Mouse (Mus musculus) CH12.LX (cell line): ENCODE results near the gene Usp21.

ENCODE experiments used
- CHD1 ChIP-seq: IDR thresholded peaks from 2 replicates; pipeline ENCODE4 v1.6.1; 2012; ENCODE audit warnings: low read depth, low read length, improper control_type of control experiment, inconsistent platforms
- CTCF ChIP-seq, 2 experiments: IDR thresholded peaks in 1 of 2; conservative IDR thresholded peaks in 1 of 2; 2 replicates each; pipeline ENCODE4 v1.5.1; 2011 to 2012; ENCODE audit warnings: low read depth in 2 of 2, low read length in 2 of 2, improper control_type of control experiment in 1 of 2, inconsistent platforms in 1 of 2, mild to moderate bottlenecking in 1 of 2, moderate library complexity in 1 of 2
- EP300 ChIP-seq: IDR thresholded peaks from 2 replicates; pipeline ENCODE4 v1.6.1; 2011; ENCODE audit warnings: low read length, improper control_type of control experiment
- GABPA ChIP-seq: IDR thresholded peaks from 2 replicates; pipeline ENCODE4 v1.6.1; 2012; ENCODE audit warnings: low read depth, low read length, improper control_type of control experiment, inconsistent platforms; ENCODE audit not compliant: insufficient replicate concordance
- HCFC1 ChIP-seq: IDR thresholded peaks from 2 replicates; pipeline ENCODE4 v1.6.1; 2012; ENCODE audit warnings: low read depth, mild to moderate bottlenecking, inconsistent platforms, low read length, improper control_type of control experiment
- POLR2A ChIP-seq: IDR thresholded peaks from 2 replicates; pipeline ENCODE4 v1.6.1; 2011; ENCODE audit warnings: low read depth, mild to moderate bottlenecking, improper control_type of control experiment, low read length
- SIN3A ChIP-seq: IDR thresholded peaks from 2 replicates; pipeline ENCODE4 v1.6.1; 2012; ENCODE audit warnings: low read length, improper control_type of control experiment, inconsistent platforms
- UBTF ChIP-seq: IDR thresholded peaks from 2 replicates; pipeline ENCODE4 v1.6.1; 2012; ENCODE audit warnings: low read depth, mild to moderate bottlenecking, inconsistent platforms, low read length, improper control_type of control experiment, moderate library complexity
- USF1 ChIP-seq: IDR thresholded peaks from 2 replicates; pipeline ENCODE4 v1.6.1; 2014; ENCODE audit warnings: low read depth, mild to moderate bottlenecking, inconsistent platforms, low read length, improper control_type of control experiment
- ZNF384 ChIP-seq: IDR thresholded peaks from 2 replicates; pipeline ENCODE4 v1.6.1; 2012; ENCODE audit warnings: low read depth, low read length, improper control_type of control experiment, inconsistent platforms

DNA sequence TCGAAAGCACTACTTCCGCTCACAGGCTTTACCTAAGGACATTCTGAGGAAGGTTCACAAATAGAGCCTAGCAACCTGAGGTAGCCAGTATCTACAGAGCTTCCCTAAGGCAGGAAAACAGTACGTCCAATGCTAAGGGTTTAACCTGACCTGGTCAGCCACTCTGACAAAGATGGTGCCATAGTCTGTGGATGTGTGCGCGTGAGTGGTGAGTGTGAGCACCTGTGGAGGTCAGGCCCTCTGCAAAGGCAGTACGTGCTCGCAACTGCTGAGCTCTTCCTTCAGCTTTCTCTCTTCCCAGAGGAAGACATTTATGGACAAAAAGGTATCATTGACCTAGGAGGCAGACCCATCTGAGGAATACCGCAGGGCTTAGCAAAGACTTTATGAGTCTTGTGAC, 9.4 kb downstream of the Usp21 start:
- TF ChIP-seq SIN3A (no peak), GABPA (no peak), CTCF (conservative IDR thresholded peaks at IDR 0.05 in 1 of 2, IDR thresholded peaks at IDR 0.05 in 1 of 2; ENCODE audit: low read depth in 2 of 2, low read length in 2 of 2) (no peak), EP300 (no peak), HCFC1 (no peak), POLR2A (no peak), ZNF384 (no peak), USF1 (no peak), UBTF (no peak), CHD1 (no peak)
